Mouse (Mus musculus): ENCODE results near the gene Gm21778. TPM values are rescaled to one million over a fixed set of nuclear protein-coding genes. Genes with fewer than 3 reads are reported as not detected.
"Not testable (repeated sequence)": the region's sequence is repeated elsewhere in the genome, so short reads cannot be mapped to it uniquely, and the experiment has no call there.

Gene Gm21778
- polyA plus RNA-seq (2012; rRNA removed), result not detected in 2 replicates

GRCm38 (mm10) chrY:5942160-5942559, at the start of gene Gm21778:
Gene Gm21778, plus strand, starts transcription at chrY:5942460.
- DNase-seq (ENCODE audit: low read depth), result not testable (repeated sequence)

Other genes starting within 250 kb of the Gm21778 start
- gene Gm20914, start 216.5 kb upstream of the Gm21778 start, polyA plus RNA-seq (2012; rRNA removed), result not detected in 2 replicates
- gene Gm28171, start 149.1 kb upstream of the Gm21778 start, polyA plus RNA-seq (2012; rRNA removed), result not detected in 2 replicates

Measured in brain, embryonic 14.5 days (tissue).